Mouse (Mus musculus) small intestine, adult 2 months (tissue): ENCODE results near the gene Otulin. TPM values are rescaled to one million over a fixed set of nuclear protein-coding genes. Genes with fewer than 3 reads are reported as not detected.

Source experiments
- H3K27ac ChIP-seq: fragments of 200-500 bp; 2 replicates; pipeline ENCODE4 v1.5.1; 2012; ENCODE audit warnings: low read depth, low read length, control low read depth, inconsistent platforms; ENCODE audit not compliant: insufficient read depth
- H3K27me3 ChIP-seq: fragments of 200-500 bp; 2 replicates; pipeline ENCODE4 v1.6.1; 2012; ENCODE audit warnings: mild to moderate bottlenecking, moderate library complexity, low read length, inconsistent platforms; ENCODE audit not compliant: control insufficient read depth, insufficient read depth
- H3K36me3 ChIP-seq: fragments of 200-500 bp; 2 replicates; pipeline ENCODE4 v1.6.1; 2012; ENCODE audit warnings: mild to moderate bottlenecking, low read length, control low read depth, inconsistent platforms; ENCODE audit not compliant: control insufficient read depth, insufficient read depth
- H3K4me1 ChIP-seq: fragments of 200-500 bp; 2 replicates; pipeline ENCODE4 v1.6.1; 2012; ENCODE audit warnings: low read length, inconsistent platforms, mixed read lengths; ENCODE audit not compliant: control insufficient read depth, insufficient read depth, insufficient read length
- H3K4me3 ChIP-seq: fragments of 200-500 bp; 2 replicates; pipeline ENCODE4 v1.5.1; 2012; ENCODE audit warnings: low read depth, mild to moderate bottlenecking, control low read depth, inconsistent platforms, low read length, moderate library complexity
- CTCF ChIP-seq: fragments of 200-500 bp; IDR thresholded peaks from 2 replicates; pipeline ENCODE4 v1.5.1; 2012; ENCODE audit warnings: low read depth, mild to moderate bottlenecking, control low read depth, inconsistent platforms, low read length, moderate library complexity, mixed read lengths; ENCODE audit not compliant: insufficient replicate concordance, insufficient read length; ENCODE audit errors: extremely low read depth
- POLR2A ChIP-seq: fragments of 200-500 bp; IDR thresholded peaks from 2 replicates; pipeline ENCODE4 v1.6.1; 2012; ENCODE audit warnings: low read depth, mild to moderate bottlenecking, control low read depth, inconsistent platforms, low read length, moderate library complexity
- WGBS: fragments of 180-500 bp; shearing (Covaris S2); methylation state at CpG from one replicate; pipeline ENCODE4 v1.1.7; 2018; 5-methylcytosine and 5-hydroxymethylcytosine counted together
- polyA plus RNA-seq: library from polyadenylated mRNA; depleted of rRNA; stranded (reverse); fragments of >200 nt; gene quantifications from 2 replicates; pipeline ENCODE4 v1.2.3, GENCODE M21; 2012

The Otulin gene
- polyA plus RNA-seq, 1 experiment = 31.8 TPM

- H3K4me1 ChIP-seq = no peaks in the 10 kb centered on the region
- WGBS = 24% methylated on average over 4 of the region's 4 CpGs
Measured at GRCm38 (mm10) chr15:27616159-27616558, 14.3 kb downstream of the Otulin start.

GRCm38 (mm10) chr15:27613255-27613654 lies 17.2 kb downstream of the Otulin start:
- WGBS = 96% methylated on average over 4 of the region's 4 CpGs
- TF ChIP-seq POLR2A (no peak), CTCF (no peak)
- H3K4me1 ChIP-seq = no peaks in the 10 kb centered on the region
- no peaks in the 10 kb centered on the region for H3K27me3 ChIP-seq
- peaks cover 47% of the 10 kb centered on the region for H3K36me3 ChIP-seq
- no peak overlapping the region for H3K27ac ChIP-seq
- H3K4me3 ChIP-seq = no peak overlapping the region

More at GRCm38 (mm10) chr15:27616159-27616558, 14.3 kb downstream of the Otulin start:
- no peak overlapping the region for H3K27ac ChIP-seq
- H3K27me3 ChIP-seq = no peaks in the 10 kb centered on the region
- H3K36me3 ChIP-seq = peaks cover 45% of the 10 kb centered on the region
- no peak overlapping the region for H3K4me3 ChIP-seq
- no peak for TF ChIP-seq CTCF
- no peak for TF ChIP-seq POLR2A

GRCm38 (mm10) chr15:27612533-27613221 lies 17.8 kb downstream of the Otulin start:
- no peak overlapping the region for H3K27ac ChIP-seq
- TF ChIP-seq POLR2A (no peak), CTCF (peak; percentile 61; the same call in 1 of the 2 replicates)
- H3K4me3 ChIP-seq = no peak overlapping the region
- H3K27me3 ChIP-seq = no peaks in the 10 kb centered on the region
- 36% methylated on average over 6 of the region's 6 CpGs for whole genome bisulfite sequencing
- H3K36me3 ChIP-seq = peaks cover 46% of the 10 kb centered on the region
- no peaks in the 10 kb centered on the region for H3K4me1 ChIP-seq

GRCm38 (mm10) chr15:27609554-27609953 lies 20.9 kb downstream of the Otulin start:
- H3K27me3 ChIP-seq = no peaks in the 10 kb centered on the region
- TF ChIP-seq POLR2A (no peak), CTCF (no peak)
- no peaks in the 10 kb centered on the region for H3K4me1 ChIP-seq
- H3K36me3 ChIP-seq = peaks cover 43% of the 10 kb centered on the region
- 69% methylated on average over 4 of the region's 4 CpGs for WGBS
- H3K4me3 ChIP-seq = no peak overlapping the region
- H3K27ac ChIP-seq = no peak overlapping the region

- WGBS = 75% methylated on average over 3 of the region's 3 CpGs
- Histone ChIP-seq H3K4me1 (no peaks in the 10 kb centered on the region), H3K4me3 (no peak overlapping the region), H3K27me3 (no peaks in the 10 kb centered on the region), H3K27ac (no peak overlapping the region), H3K36me3 (peaks cover 43% of the 10 kb centered on the region)
- TF ChIP-seq CTCF (no peak), POLR2A (no peak)
Measured at GRCm38 (mm10) chr15:27605252-27605651, 25.2 kb downstream of the Otulin start.

- peaks cover 43% of the 10 kb centered on the region for H3K36me3 ChIP-seq
- no peaks in the 10 kb centered on the region for H3K4me1 ChIP-seq
- no peaks in the 10 kb centered on the region for H3K27me3 ChIP-seq
- no peak overlapping the region for H3K4me3 ChIP-seq
- H3K27ac ChIP-seq = no peak overlapping the region
- TF ChIP-seq CTCF (no peak), POLR2A (no peak)
- WGBS = 54% methylated on average over 3 of the region's 3 CpGs
Measured at GRCm38 (mm10) chr15:27604558-27604957, 25.9 kb downstream of the Otulin start.

- 86% methylated on average over 5 of the region's 5 CpGs for WGBS
- Histone ChIP-seq H3K4me3 (no peak overlapping the region), H3K27me3 (no peaks in the 10 kb centered on the region), H3K27ac (no peak overlapping the region), H3K36me3 (peaks cover 38% of the 10 kb centered on the region), H3K4me1 (peaks cover 2% of the 10 kb centered on the region)
- TF ChIP-seq CTCF (no peak), POLR2A (no peak)
Measured at GRCm38 (mm10) chr15:27600524-27600923, 30.0 kb downstream of the Otulin start.
